Mouse (Mus musculus) inflammation-experienced regulatory T-cells, adult 6 months (primary cell): Measurements from ENCODE around the gene Aox2. TPM values are rescaled to one million over a fixed set of nuclear protein-coding genes. Genes with fewer than 3 reads are reported as not detected.

ENCODE experiments used
- ATAC-seq: one replicate; pipeline ENCODE4 v1.8.0; 2017
- polyA plus RNA-seq, 3 experiments: library from polyadenylated mRNA; unstranded; fragments of 100-300 nt; shearing (Covaris generic); gene quantifications; one replicate each; pipeline ENCODE4 v1.2.1; 2017

Aox2 gene
- not detected for polyA plus RNA-seq

DNA sequence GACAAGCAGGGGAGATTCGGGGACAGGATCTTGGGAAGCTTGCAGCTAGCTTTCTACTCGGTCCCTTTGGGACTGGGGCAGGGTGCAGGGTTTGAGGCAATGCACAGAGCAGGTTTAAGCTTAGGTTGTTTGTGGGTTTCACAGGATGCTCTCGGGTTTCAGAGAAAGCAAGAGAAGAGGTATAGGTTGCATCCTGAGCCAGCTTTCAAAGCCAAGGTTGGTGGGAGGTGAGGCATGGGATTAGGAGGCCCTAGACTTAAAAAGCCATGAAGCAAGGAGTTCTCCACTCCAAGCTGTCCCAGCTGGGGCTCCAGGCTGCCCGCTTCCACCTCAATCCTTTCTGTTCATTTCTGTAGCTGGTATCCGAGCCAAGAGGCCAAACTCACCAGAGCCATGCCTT, at the start of gene Aox2:
Gene Aox2 (plus strand): TSS at position 301 of the 400 bp plus-strand sequence.
- ATAC-seq: no peak

- no peak for ATAC-seq
Measured at GRCm38 (mm10) chr1:58228916-58229315, 49.2 kb upstream of the Aox2 start.

DNA sequence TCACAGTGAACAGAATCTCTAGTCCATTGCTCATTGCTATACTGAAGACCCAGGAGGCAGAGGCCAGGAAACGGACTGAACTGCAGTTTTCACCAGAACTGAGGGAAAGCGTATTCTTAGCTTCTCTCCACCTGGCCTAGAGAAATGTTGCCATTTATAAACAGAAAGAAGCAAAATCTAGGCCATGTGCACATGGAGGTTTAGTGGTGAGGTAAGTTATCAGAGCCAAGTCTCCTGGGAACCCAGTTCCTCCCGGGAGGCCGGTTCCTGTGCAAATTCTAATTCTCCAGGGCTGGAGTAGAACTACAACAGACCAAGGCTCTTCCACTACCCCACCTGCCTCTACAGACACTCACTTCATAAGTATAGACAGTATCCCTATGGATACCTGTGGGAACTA, 48.4 kb upstream of the Aox2 start:
- no peak for ATAC-seq

GRCm38 (mm10) chr1:58230542-58230941, 47.6 kb upstream of the Aox2 start:
- ATAC-seq: no peak

- ATAC-seq: no peak
Measured at GRCm38 (mm10) chr1:58235405-58235804, 42.7 kb upstream of the Aox2 start.

- ATAC-seq: no peak
Measured at GRCm38 (mm10) chr1:58237527-58238299, 40.4 kb upstream of the Aox2 start.

- no peak for ATAC-seq
Measured at GRCm38 (mm10) chr1:58238440-58238839, 39.7 kb upstream of the Aox2 start.

DNA sequence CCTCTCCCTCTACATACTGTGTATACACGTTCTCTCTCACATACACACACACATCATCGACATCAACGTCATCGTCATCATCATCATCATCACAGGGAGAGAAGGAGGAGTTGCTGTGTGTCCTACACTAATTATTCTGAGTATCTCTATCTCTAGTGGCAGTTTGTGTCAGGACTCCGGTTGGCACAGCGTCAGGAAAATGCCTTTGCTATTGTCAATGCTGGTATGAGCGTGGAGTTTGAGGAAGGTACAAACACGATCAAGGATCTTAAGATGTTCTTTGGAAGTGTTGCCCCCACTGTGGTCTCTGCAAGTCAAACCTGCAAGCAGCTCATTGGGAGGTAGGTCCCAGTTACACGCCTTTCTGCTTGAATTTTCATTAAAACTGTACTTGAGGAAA, 39.2 kb upstream of the Aox2 start:
- ATAC-seq: no peak

GRCm38 (mm10) chr1:58240347-58240746, 37.8 kb upstream of the Aox2 start:
- no peak for ATAC-seq

GRCm38 (mm10) chr1:58244487-58244886, 33.6 kb upstream of the Aox2 start:
- no peak for ATAC-seq

DNA sequence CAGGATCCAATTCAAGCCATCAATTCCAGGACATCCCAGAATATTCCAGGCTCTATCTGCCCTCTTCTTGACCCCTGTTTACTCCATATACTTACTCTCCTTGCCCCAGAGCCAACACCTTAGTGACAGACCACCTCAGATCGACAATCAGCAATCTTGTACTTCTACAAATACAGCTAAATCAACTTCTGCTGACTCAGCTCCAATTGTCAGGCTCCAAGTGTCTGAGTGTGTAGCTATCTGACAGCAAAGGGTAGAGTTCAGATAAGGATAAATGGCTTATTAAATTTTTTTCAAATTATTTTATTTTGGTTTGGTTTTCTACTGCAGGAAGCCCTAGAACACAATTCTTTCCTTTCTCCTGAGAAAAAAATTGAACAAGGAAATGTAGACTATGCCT, 29.6 kb upstream of the Aox2 start:
- no peak for ATAC-seq

DNA sequence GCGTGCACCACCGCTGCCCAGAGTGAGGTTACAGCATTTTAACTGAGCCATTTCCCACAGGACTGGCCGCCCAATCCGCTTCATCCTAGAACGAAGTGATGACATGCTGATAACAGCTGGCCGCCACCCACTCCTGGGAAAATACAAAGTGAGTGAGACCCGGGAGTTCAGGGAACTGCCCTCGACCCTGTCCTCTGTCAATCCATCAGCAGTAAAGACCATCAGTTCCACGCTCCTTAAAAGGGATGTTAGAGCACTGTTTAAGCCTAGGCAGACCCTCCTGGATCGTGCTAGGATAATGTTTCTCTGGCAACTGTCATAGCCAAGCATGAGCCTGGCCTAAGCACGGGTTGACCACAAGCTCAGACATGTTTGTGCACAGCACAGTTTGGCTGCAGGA, 24.7 kb upstream of the Aox2 start:
- no peak for ATAC-seq

DNA sequence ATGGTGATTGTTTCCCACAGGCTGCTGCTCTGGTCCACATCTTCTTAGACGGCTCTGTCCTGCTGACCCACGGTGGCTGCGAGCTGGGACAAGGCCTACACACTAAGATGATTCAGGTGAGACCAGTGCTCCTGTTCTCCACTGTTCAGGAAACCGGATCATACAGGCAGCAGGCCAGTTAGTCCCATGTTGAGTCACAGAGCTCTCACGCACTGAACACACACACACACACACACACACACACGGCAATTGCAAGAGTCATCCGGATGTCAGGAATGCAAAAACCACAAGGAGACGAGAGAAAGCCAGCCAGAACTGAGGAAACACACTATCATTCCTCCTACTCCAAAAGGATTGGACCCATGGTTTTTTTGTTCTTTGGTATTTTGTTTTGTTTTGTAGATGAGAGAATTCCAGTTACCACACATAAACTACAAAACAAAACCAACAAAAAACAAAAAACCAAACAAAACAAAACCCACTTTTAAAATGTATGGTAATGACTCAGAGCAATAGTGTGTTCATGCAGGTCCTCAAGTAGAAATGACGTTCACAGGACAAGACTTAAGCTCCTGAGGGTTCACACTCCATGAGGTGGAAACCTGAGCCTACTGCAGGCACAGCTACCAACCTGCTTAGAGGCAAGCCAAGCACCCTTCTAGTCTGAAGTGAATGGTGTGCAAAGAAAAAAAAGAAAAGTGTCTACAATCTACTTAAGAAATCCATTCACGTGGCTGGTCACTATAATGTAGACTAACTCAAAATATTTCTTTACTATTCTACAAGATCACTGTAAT, 20.7 kb upstream of the Aox2 start:
- ATAC-seq: no peak

- no peak for ATAC-seq
Measured at GRCm38 (mm10) chr1:58260311-58260710, 17.8 kb upstream of the Aox2 start.

DNA sequence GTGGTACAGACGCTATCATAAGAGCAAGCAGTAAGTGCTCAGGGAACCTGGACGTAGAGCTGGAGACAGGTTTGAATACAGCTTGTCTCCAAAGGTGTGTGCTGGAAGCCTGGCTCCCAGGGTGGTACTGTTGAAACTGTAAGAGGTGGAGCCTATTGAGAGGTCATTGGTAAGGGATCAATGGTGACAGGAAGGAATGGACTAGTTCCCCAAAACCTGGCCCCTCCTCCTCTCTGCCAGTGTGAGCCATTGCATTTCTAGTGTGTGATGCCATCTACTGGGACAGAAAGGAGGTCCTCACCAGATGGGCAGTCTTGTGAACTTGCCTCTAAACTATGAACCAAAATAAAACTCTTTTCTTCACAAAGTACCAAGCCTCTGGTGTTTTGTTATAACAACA, 9.9 kb upstream of the Aox2 start:
- ATAC-seq: no peak

DNA sequence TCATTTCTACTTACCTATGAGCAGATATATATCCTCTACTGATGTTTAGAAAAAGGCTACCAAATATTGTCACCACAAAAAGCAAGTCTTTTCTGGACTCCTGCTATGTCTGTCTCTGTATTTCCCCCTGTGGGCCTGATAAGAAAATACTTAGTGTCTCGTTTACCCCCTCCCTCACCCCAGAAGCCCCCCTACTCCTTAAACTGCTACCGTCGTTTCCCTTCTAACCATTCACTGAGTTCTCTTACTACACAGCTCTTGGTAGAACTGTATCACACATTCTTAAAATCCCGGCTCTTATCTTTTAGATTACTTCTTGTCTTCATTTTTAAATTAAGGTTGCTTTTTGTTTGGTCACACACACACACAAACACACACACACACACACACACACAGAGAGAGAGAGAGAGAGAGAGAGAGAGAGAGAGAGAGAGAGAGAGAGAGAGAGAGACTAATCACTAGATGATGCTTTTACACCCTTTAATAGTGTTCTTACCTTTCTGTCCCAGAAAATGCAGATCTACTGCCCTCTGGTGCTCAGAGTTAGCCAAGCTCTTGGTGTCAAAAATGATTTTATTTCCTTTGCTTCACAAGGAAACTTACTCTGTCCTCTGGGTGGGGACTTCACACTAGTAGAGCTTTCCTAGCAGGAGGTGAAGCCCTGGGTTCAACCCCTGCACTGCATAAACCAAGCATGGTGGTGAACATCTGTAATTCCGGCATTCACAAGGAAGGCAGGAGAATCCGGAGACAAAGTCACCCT, 7.1 kb upstream of the Aox2 start:
- ATAC-seq: no peak

GRCm38 (mm10) chr1:58275879-58276278, 2.2 kb upstream of the Aox2 start:
- no peak for ATAC-seq

- ATAC-seq: no peak
Measured at GRCm38 (mm10) chr1:58278513-58278912, 387 bp downstream of the Aox2 start.

DNA sequence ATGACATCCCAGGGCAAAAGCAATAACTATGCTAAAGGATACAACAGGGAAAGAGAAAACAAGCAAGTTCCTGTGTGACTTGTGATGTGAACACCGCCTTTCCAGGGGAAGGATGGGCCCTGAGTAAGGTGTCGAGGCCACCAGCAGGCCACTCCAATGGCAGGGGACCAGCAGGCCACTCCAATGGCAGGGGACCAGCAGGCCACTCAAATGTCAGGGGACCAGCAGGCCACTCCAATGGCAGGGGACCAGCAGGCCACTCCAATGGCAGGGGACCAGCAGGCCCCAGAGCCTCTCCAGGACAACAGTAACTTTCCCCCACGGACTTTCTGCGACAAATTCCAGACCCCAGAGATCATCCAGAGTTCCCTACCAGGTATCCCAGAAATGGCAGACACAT, 2.3 kb downstream of the Aox2 start:
- ATAC-seq: no peak

DNA sequence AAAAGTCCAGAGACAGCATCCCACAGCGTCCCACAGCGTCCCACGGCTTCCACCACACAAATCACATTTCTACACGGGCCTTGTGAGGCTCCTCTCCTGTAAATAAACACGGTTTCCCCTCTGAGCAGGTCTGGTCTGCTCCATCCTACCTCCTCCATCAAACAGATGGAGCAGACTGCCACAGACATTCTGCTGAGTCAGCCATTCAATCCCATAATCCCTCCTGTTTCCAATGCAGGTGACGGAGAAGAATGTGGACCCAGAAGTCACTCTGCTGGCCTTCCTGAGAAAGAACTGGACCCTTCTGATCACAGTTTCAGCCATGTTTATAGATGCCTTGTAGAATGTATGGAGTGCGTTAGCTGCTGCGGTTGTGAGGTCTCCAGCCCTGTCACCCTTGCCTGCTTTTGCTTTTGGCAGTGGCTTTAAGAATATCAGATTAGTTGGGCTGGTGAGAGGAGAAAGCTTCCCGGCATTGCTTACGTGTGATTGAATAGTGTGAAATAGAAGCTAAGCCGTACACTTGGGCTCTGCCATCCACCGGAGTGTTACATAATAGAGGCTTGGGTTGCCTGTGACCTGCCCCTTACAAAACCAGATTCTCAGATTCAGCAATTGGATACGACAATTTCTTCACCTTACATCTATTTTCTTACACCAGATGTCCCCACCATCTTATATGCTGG, 3.0 kb downstream of the Aox2 start:
- ATAC-seq: no peak

DNA sequence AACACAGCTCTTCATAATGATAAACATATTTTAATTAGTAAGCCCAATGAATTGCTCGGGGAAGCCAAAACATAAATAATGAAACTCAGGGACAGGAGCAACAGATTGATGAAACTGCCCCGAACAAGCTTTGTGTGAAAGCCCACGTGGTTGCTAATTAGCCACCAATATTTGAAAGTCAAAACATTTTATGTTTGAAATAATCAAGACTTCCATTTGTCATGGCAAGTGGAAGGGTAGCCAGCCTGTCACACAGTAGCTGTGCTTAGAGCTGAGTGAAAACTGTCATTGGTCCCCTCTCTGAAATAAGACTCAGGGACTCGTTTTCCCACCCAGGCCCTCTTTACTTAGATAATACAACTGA, 3.5 kb downstream of the Aox2 start:
- no peak for ATAC-seq

GRCm38 (mm10) chr1:58284505-58284904, 6.4 kb downstream of the Aox2 start:
- no peak for ATAC-seq

GRCm38 (mm10) chr1:58288091-58288490, 10.0 kb downstream of the Aox2 start:
- no peak for ATAC-seq
